Mouse (Mus musculus) neural tube, postnatal 0 days (tissue): ENCODE data around the gene Mks1. TPM values are rescaled to one million over a fixed set of nuclear protein-coding genes. Genes with fewer than 3 reads are reported as not detected.

Experiments used
- polyA plus RNA-seq: library from polyadenylated mRNA; unstranded; fragments of >200 nt; fragmentation: Nextera tagmentation; extraction: Ambion mirVana; gene quantifications from 2 replicates; pipeline ENCODE4 v1.2.1, GENCODE M21; 2015

The Mks1 gene
- polyA plus RNA-seq = 7.0 TPM in 2 replicates

GRCm38 (mm10) chr11:87852690-87853596, at the start of gene Mks1:
TSS of gene Mks1 (plus strand) at chr11:87853215.

GRCm38 (mm10) chr11:87828239-87828900, 24.6 kb upstream of the Mks1 start, which contains the start of gene Lpo:
TSS of gene Lpo (minus strand) at chr11:87828289.

GRCm38 (mm10) chr11:87875436-87875835, 22.4 kb downstream of the Mks1 start, which contains the start of gene Epx:
TSS of gene Epx (minus strand) at chr11:87875536.

GRCm38 (mm10) chr11:87892168-87892567, 39.2 kb downstream of the Mks1 start, which contains the start of gene Olfr462:
TSS of gene Olfr462 (minus strand) at chr11:87892268.

GRCm38 (mm10) chr11:87897287-87897686, 44.3 kb downstream of the Mks1 start, which contains the start of gene Olfr463:
TSS of gene Olfr463 (minus strand) at chr11:87897387.

Other genes starting within 250 kb of the Mks1 start
- 0.48 and 0.53 TPM in 2 replicates for gene Hsf5, start 236.1 kb upstream of the Mks1 start, polyA plus RNA-seq
- gene Rnf43, start 190.5 kb upstream of the Mks1 start, polyA plus RNA-seq = 0.88 and 1.0 TPM in 2 replicates
- gene Supt4a, start 115.7 kb upstream of the Mks1 start, polyA plus RNA-seq = 124 and 135 TPM in 2 replicates
- gene Tspoap1, start 92.7 kb upstream of the Mks1 start, polyA plus RNA-seq = 28.1 and 43.5 TPM in 2 replicates
- gene Mpo, start 59.6 kb upstream of the Mks1 start, polyA plus RNA-seq = 0.27 TPM in 1 of 2 replicates, not detected in the other
- 2.7 and 3.0 TPM in 2 replicates for gene Lpo, start 24.9 kb upstream of the Mks1 start, polyA plus RNA-seq
- gene Epx, start 22.3 kb downstream of the Mks1 start, polyA plus RNA-seq = 1.3 and 1.4 TPM in 2 replicates
- gene Olfr462, start 39.1 kb downstream of the Mks1 start, polyA plus RNA-seq = not detected in 2 replicates
- gene Olfr463, start 44.2 kb downstream of the Mks1 start, polyA plus RNA-seq = 0.10 TPM in 1 of 2 replicates, not detected in the other
- gene Olfr464, start 67.8 kb downstream of the Mks1 start, polyA plus RNA-seq = 0.25 and 0.47 TPM in 2 replicates
- 77.6 and 79.0 TPM in 2 replicates for gene Dynll2, start 134.3 kb downstream of the Mks1 start, polyA plus RNA-seq
- 126 and 133 TPM in 2 replicates for gene Srsf1, start 194.2 kb downstream of the Mks1 start, polyA plus RNA-seq
- 28.3 and 28.8 TPM in 2 replicates for gene Vezf1, start 215.1 kb downstream of the Mks1 start, polyA plus RNA-seq
- gene Cuedc1, start 244.8 kb downstream of the Mks1 start, polyA plus RNA-seq = 46.9 and 48.7 TPM in 2 replicates